Mouse (Mus musculus) CH12.LX (cell line): ENCODE measurements at regions not wholly inside any gene's neighbourhood (a gene's known extent, or its start where the extent isn't known, plus 50 kb on each side); places are given as distances from the start of the nearest gene placed in this dataset.
A peak's percentile ranks its signal among the peaks of the same experiment; 100 is the strongest.

ENCODE experiments used
- DNase-seq: peaks from one replicate; pipeline ENCODE4 v3.0.0-alpha.2; 2013; ENCODE audit errors: extremely low read depth
- H3K27ac ChIP-seq: 2 replicates; pipeline ENCODE4 v1.5.1; 2012; ENCODE audit warnings: low read depth, mild to moderate bottlenecking, control low read depth, moderate library complexity; ENCODE audit not compliant: insufficient read depth
- H3K27me3 ChIP-seq: replicated peaks from 2 replicates; pipeline ENCODE3; 2012; ENCODE audit warnings: inconsistent platforms
- H3K36me3 ChIP-seq, 2 experiments: replicated peaks in 1 of 2; 2 replicates each; pipeline versions ENCODE3 to v1.6.1; 2012; ENCODE audit warnings: inconsistent platforms in 1 of 2, low read length in 1 of 2, mild to moderate bottlenecking in 1 of 2, mixed read lengths in 1 of 2, moderate library complexity in 1 of 2; ENCODE audit not compliant: control insufficient read depth in 1 of 2, insufficient read depth in 1 of 2
- H3K4me1 ChIP-seq, 2 experiments: 2 replicates each; pipeline ENCODE4 v1.6.1; 2012; ENCODE audit warnings: inconsistent platforms in 1 of 2, moderate library complexity in 1 of 2; ENCODE audit not compliant: insufficient read depth in 2 of 2, control insufficient read depth in 1 of 2
- H3K4me2 ChIP-seq: 2 replicates; pipeline ENCODE4 v1.6.1; 2012; ENCODE audit warnings: low read depth, mild to moderate bottlenecking, control low read depth; ENCODE audit not compliant: poor library complexity, insufficient read depth, severe bottlenecking
- H3K4me3 ChIP-seq, 3 experiments: fragments of 150-350 bp in 1 of 3; sonication (generic) in 1 of 3; replicated peaks in 1 of 3; 2 replicates each; pipeline versions ENCODE3 to v1.5.1; 2011 to 2012; ENCODE audit warnings: low read depth in 2 of 3, low read length in 2 of 3, mild to moderate bottlenecking in 2 of 3, moderate library complexity in 2 of 3, control low read depth in 1 of 3, improper control_type of control experiment in 1 of 3, inconsistent platforms in 1 of 3, mixed read lengths in 1 of 3; ENCODE audit not compliant: poor library complexity in 1 of 3
- H3K79me2 ChIP-seq: replicated peaks from 2 replicates; pipeline ENCODE4 v1.6.1; 2012; ENCODE audit warnings: mild to moderate bottlenecking, moderate library complexity; ENCODE audit not compliant: control insufficient read depth, poor library complexity, insufficient read depth, severe bottlenecking; ENCODE audit errors: extremely low read depth
- H3K9ac ChIP-seq: 2 replicates; pipeline ENCODE4 v1.6.1; 2012; ENCODE audit warnings: low read depth, mild to moderate bottlenecking, control low read depth, moderate library complexity; ENCODE audit not compliant: insufficient read depth
- H3K9me3 ChIP-seq: replicated peaks from 2 replicates; pipeline ENCODE3; 2012; ENCODE audit warnings: low read length, inconsistent platforms, mixed read lengths
- CHD1 ChIP-seq: IDR thresholded peaks from 2 replicates; pipeline ENCODE4 v1.6.1; 2012; ENCODE audit warnings: low read depth, low read length, improper control_type of control experiment, inconsistent platforms
- CHD2 ChIP-seq: IDR thresholded peaks from 2 replicates; pipeline ENCODE4 v1.6.1; 2011; ENCODE audit warnings: low read length, improper control_type of control experiment
- CTCF ChIP-seq, 2 experiments: IDR thresholded peaks in 1 of 2; conservative IDR thresholded peaks in 1 of 2; 2 replicates each; pipeline ENCODE4 v1.5.1; 2011 to 2012; ENCODE audit warnings: low read depth in 2 of 2, low read length in 2 of 2, improper control_type of control experiment in 1 of 2, inconsistent platforms in 1 of 2, mild to moderate bottlenecking in 1 of 2, moderate library complexity in 1 of 2
- ELF1 ChIP-seq: IDR thresholded peaks from 2 replicates; pipeline ENCODE4 v1.6.1; 2014; ENCODE audit warnings: low read depth, mild to moderate bottlenecking, inconsistent platforms, low read length, improper control_type of control experiment
- EP300 ChIP-seq: IDR thresholded peaks from 2 replicates; pipeline ENCODE4 v1.6.1; 2011; ENCODE audit warnings: low read length, improper control_type of control experiment
- ETS1 ChIP-seq: conservative IDR thresholded peaks from 2 replicates; pipeline ENCODE4 v1.6.1; 2012; ENCODE audit warnings: low read depth, mild to moderate bottlenecking, inconsistent platforms, low read length, improper control_type of control experiment, moderate library complexity
- GABPA ChIP-seq: IDR thresholded peaks from 2 replicates; pipeline ENCODE4 v1.6.1; 2012; ENCODE audit warnings: low read depth, low read length, improper control_type of control experiment, inconsistent platforms; ENCODE audit not compliant: insufficient replicate concordance
- HCFC1 ChIP-seq: IDR thresholded peaks from 2 replicates; pipeline ENCODE4 v1.6.1; 2012; ENCODE audit warnings: low read depth, mild to moderate bottlenecking, inconsistent platforms, low read length, improper control_type of control experiment
- IRF4 ChIP-seq: IDR thresholded peaks from 2 replicates; pipeline ENCODE4 v1.6.1; 2014; ENCODE audit warnings: low read depth, mild to moderate bottlenecking, inconsistent platforms, low read length, improper control_type of control experiment
- JUND ChIP-seq: conservative IDR thresholded peaks from 2 replicates; pipeline ENCODE4 v1.6.1; 2011; ENCODE audit warnings: low read depth, low read length, improper control_type of control experiment
- KAT2A ChIP-seq: IDR thresholded peaks from 2 replicates; pipeline ENCODE4 v1.6.1; 2012; ENCODE audit warnings: low read length, improper control_type of control experiment, inconsistent platforms; ENCODE audit not compliant: insufficient replicate concordance
- MAFK ChIP-seq: IDR thresholded peaks from 2 replicates; pipeline ENCODE4 v1.6.1; 2011; ENCODE audit warnings: low read length, improper control_type of control experiment; ENCODE audit not compliant: insufficient replicate concordance
- MAX ChIP-seq: IDR thresholded peaks from 2 replicates; pipeline ENCODE4 v1.6.1; 2011; ENCODE audit warnings: low read length, improper control_type of control experiment
- MAZ ChIP-seq: IDR thresholded peaks from 2 replicates; pipeline ENCODE4 v1.6.1; 2012; ENCODE audit warnings: low read depth, mild to moderate bottlenecking, inconsistent platforms, low read length, improper control_type of control experiment, moderate library complexity
- MEF2A ChIP-seq: IDR thresholded peaks from 2 replicates; pipeline ENCODE4 v1.6.1; 2014; ENCODE audit warnings: low read depth, mild to moderate bottlenecking, inconsistent platforms, low read length, improper control_type of control experiment, borderline replicate concordance
- MXI1 ChIP-seq: IDR thresholded peaks from 2 replicates; pipeline ENCODE4 v1.6.1; 2011; ENCODE audit warnings: mild to moderate bottlenecking, low read depth, low read length, improper control_type of control experiment
- MYC ChIP-seq: IDR thresholded peaks from 2 replicates; pipeline ENCODE4 v1.6.1; 2011; ENCODE audit warnings: low read depth, mild to moderate bottlenecking, improper control_type of control experiment, low read length
- NELFE ChIP-seq: IDR thresholded peaks from 2 replicates; pipeline ENCODE4 v1.6.1; 2011; ENCODE audit warnings: low read depth, low read length, improper control_type of control experiment
- PAX5 ChIP-seq: IDR thresholded peaks from 2 replicates; pipeline ENCODE4 v1.6.1; 2012; ENCODE audit warnings: low read length, inconsistent platforms, mixed read lengths
- TBP ChIP-seq: conservative IDR thresholded peaks from 2 replicates; pipeline ENCODE4 v1.6.1; 2011; ENCODE audit warnings: low read depth, low read length, improper control_type of control experiment
- TCF12 ChIP-seq: IDR thresholded peaks from 2 replicates; pipeline ENCODE4 v1.6.1; 2014; ENCODE audit warnings: low read depth, mild to moderate bottlenecking, inconsistent platforms, low read length, improper control_type of control experiment
- ZC3H11A ChIP-seq: IDR thresholded peaks from 2 replicates; pipeline ENCODE4 v1.6.1; 2012; ENCODE audit warnings: low read depth, mild to moderate bottlenecking, inconsistent platforms, low read length, improper control_type of control experiment
- ZKSCAN1 ChIP-seq: IDR thresholded peaks from 2 replicates; pipeline ENCODE4 v1.6.1; 2012; ENCODE audit warnings: low read depth, inconsistent platforms, low read length, improper control_type of control experiment, borderline replicate concordance
- ZNF384 ChIP-seq: IDR thresholded peaks from 2 replicates; pipeline ENCODE4 v1.6.1; 2012; ENCODE audit warnings: low read depth, low read length, improper control_type of control experiment, inconsistent platforms
- dilution Hi-C: fragments of 300-500 bp; cut with MboI; formaldehyde crosslinking; loops from 2 replicates; pipeline ENCODE4 v1.14.3; 2020; ENCODE audit warnings: low sequenced_read_pairs; ENCODE audit not compliant: extremely low pct_unique_long_range_greater_than_20kb, extremely low pct_ligation_motif_present
- in situ Hi-C: fragments of 300-500 bp; cut with MboI; formaldehyde crosslinking; loops from 3 replicates; pipeline ENCODE4 v1.14.3; 2019; ENCODE audit warnings: low sequenced_read_pairs, low pct_ligation_motif_present, low pct_unique_long_range_greater_than_20kb, mixed read lengths

DNA sequence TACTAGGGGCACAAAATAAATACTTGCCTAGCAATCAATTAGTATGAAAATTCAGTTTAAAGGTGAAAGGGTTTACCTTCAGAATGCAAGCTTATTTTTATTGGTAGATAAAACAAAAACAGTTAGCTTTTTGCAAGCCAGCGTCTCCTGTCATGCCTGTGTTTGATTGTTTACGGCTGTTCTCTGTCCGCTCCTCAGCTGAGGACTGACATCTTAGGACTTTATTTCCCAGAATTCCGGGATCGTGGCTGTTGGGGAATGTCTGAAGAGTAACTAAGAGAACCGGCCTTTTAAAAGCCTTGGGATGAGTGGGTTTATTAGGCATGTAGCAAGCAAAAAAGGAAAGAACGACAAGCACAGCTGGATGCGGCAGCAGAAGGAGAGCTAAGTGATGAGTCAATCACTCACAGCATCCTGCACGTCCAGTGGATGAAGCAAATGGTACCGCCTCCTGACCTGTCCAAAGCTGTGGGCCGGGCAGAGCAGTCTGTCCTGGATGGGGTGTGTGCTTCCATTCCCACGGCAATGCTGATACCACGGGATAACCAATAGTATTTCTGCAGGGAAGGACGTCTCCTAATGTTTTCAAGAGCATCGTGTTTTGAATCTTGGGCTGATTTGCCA is 990.9 kb downstream of the Adgrl2 start:
- Histone ChIP-seq H3K27me3 (no peaks in the 10 kb centered on the region), H3K4me1 (no peaks in the 10 kb centered on the region), H3K4me2 (no peak overlapping the region)
- dilution Hi-C loops: no loop called here
- no peak for TF ChIP-seq JUND
- no peak for TF ChIP-seq IRF4
- TF ChIP-seq MAX: no peak
- TF ChIP-seq, all 38 proteins: peak for 0
- Histone ChIP-seq H3K36me3 (no peaks in the 10 kb centered on the region), H3K79me2 (no peaks in the 10 kb centered on the region), H3K4me3 (no peak overlapping the region), H3K9ac (no peak overlapping the region), H3K9me3 (no peaks in the 10 kb centered on the region), H3K27ac (no peak overlapping the region)
- in situ Hi-C loops: no loop called here
- no peak for DNase-seq

DNA sequence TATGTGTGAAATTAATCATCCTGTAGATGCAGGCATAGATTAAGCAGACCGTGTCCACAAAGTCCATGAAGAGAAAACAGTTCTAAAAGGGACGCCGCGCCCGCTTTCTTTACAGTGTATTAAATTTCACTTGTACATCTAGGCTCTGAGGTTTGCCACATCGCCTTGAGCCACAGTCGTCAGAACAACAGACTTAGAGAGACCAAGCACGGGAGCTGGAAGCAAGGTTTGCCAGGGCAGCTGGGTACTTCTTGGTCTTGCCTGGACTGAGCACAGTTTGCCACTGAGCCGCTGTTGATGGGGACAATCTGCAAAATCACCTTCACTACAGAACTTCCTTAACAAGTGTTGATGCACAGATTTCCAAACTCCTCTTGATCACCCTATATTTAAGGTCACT is 998.6 kb downstream of the Adgrl2 start:
- Histone ChIP-seq H3K27ac (no peak overlapping the region), H3K4me2 (no peak overlapping the region), H3K4me1 (no peaks in the 10 kb centered on the region), H3K9me3 (no peaks in the 10 kb centered on the region), H3K27me3 (no peaks in the 10 kb centered on the region), H3K79me2 (no peaks in the 10 kb centered on the region), H3K4me3 (no peak overlapping the region), H3K9ac (no peak overlapping the region), H3K36me3 (no peaks in the 10 kb centered on the region)
- no peak for DNase-seq
- TF ChIP-seq GABPA (no peak), MXI1 (no peak), MAZ (no peak), TCF12 (no peak), MEF2A (no peak), ZKSCAN1 (no peak), ZNF384 (no peak), EP300 (no peak), ZC3H11A (no peak), HCFC1 (no peak), CHD1 (no peak)
- in situ Hi-C loops (no loop called here), dilution Hi-C loops (no loop called here)

DNA sequence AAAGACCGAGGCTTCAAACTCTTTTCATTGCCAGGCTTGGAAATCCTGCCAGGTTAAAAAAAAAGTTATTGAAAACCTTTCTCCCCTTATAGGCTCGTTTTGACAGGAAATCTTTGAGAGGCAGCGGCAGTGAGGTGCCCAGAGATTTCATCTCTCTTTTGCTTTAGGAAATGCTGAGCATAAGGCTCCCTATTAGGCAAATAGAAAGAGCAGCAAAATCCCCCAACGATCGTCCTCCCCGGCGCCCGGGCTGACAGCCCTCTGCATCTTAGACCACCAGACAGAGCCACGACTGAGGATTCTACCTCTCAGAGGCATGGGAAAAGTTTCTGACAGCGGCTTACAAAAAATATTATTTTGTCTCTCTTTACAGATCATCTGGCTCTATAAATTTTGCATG is 999.5 kb downstream of the Adgrl2 start:
- Histone ChIP-seq H3K4me1 (no peaks in the 10 kb centered on the region), H3K9me3 (no peaks in the 10 kb centered on the region), H3K4me2 (peak overlapping the region; percentile 82), H3K4me3 (no peak overlapping the region), H3K79me2 (no peaks in the 10 kb centered on the region), H3K27me3 (no peaks in the 10 kb centered on the region), H3K36me3 (no peaks in the 10 kb centered on the region), H3K9ac (no peak overlapping the region), H3K27ac (no peak overlapping the region)
- in situ Hi-C loops (no loop called here), dilution Hi-C loops (no loop called here)
- no peak for TF ChIP-seq CHD2
- TF ChIP-seq KAT2A: no peak
- TF ChIP-seq TBP: no peak
- no peak for TF ChIP-seq MXI1
- TF ChIP-seq MYC: no peak
- TF ChIP-seq PAX5: no peak
- TF ChIP-seq MAFK: no peak
- no peak for TF ChIP-seq MAX
- no peak for TF ChIP-seq ZKSCAN1
- no peak for TF ChIP-seq ETS1
- TF ChIP-seq ELF1: no peak
- TF ChIP-seq NELFE: no peak
- no peak for TF ChIP-seq CTCF (conservative IDR thresholded peaks at IDR 0.05 in 1 of 2, IDR thresholded peaks at IDR 0.05 in 1 of 2; ENCODE audit: low read depth in 2 of 2, low read length in 2 of 2)
- TF ChIP-seq GABPA: no peak
- DNase-seq: no peak
